Mouse (Mus musculus) MEL (cell line): ENCODE measurements around the gene Itih1. TPM values are rescaled to one million over a fixed set of nuclear protein-coding genes. Genes with fewer than 3 reads are reported as not detected.

ENCODE experiments used
- DNase-seq: peaks from one replicate; pipeline ENCODE4 v3.0.0; 2011; ENCODE audit warnings: low read depth, low spot score
- H3K27ac ChIP-seq: 2 replicates; pipeline ENCODE4 v1.5.1; 2012; ENCODE audit warnings: low read depth, mild to moderate bottlenecking, control low read depth, low read length, moderate library complexity; ENCODE audit not compliant: control insufficient read depth
- H3K27me3 ChIP-seq, 2 experiments: fragments of 150-350 bp in 1 of 2; sonication (generic) in 1 of 2; 2 replicates each; pipeline ENCODE4 v1.6.1; 2012; ENCODE audit warnings: low read length in 2 of 2, mild to moderate bottlenecking in 2 of 2, improper control_type of control experiment in 1 of 2, moderate library complexity in 1 of 2; ENCODE audit not compliant: insufficient read depth in 2 of 2, control insufficient read depth in 1 of 2
- H3K36me3 ChIP-seq, 2 experiments: 2 replicates each; pipeline ENCODE4 v1.6.1; 2012 to 2014; ENCODE audit warnings: low read length in 2 of 2, improper control_type of control experiment in 1 of 2, inconsistent platforms in 1 of 2, mild to moderate bottlenecking in 1 of 2; ENCODE audit not compliant: insufficient read depth in 2 of 2, control insufficient read depth in 1 of 2
- H3K4me1 ChIP-seq, 2 experiments: fragments of 150-350 bp in 1 of 2; sonication (generic) in 1 of 2; 2 replicates each; pipeline ENCODE4 v1.6.1; 2012; ENCODE audit warnings: low read length in 2 of 2, improper control_type of control experiment in 1 of 2, mild to moderate bottlenecking in 1 of 2; ENCODE audit not compliant: insufficient read depth in 2 of 2, control insufficient read depth in 1 of 2
- H3K4me3 ChIP-seq, 2 experiments: fragments of 150-350 bp in 1 of 2; sonication (generic) in 1 of 2; 2 replicates each; pipeline ENCODE4 v1.5.1; 2012; ENCODE audit warnings: low read depth in 2 of 2, low read length in 2 of 2, mild to moderate bottlenecking in 2 of 2, moderate library complexity in 2 of 2, control low read depth in 1 of 2, improper control_type of control experiment in 1 of 2; ENCODE audit not compliant: control insufficient read depth in 1 of 2, insufficient read depth in 1 of 2
- H3K79me2 ChIP-seq: 2 replicates; pipeline ENCODE4 v1.6.1; 2012; ENCODE audit warnings: mild to moderate bottlenecking, low read length, moderate library complexity; ENCODE audit not compliant: control insufficient read depth, poor library complexity, insufficient read depth
- H3K9ac ChIP-seq: 2 replicates; pipeline ENCODE4 v1.6.1; 2012; ENCODE audit warnings: low read depth, mild to moderate bottlenecking, control low read depth, low read length, moderate library complexity; ENCODE audit not compliant: control insufficient read depth, poor library complexity, severe bottlenecking
- H3K9me3 ChIP-seq: fragments of 150-350 bp; sonication (generic); replicated peaks from 2 replicates; pipeline ENCODE4 v1.6.1; 2012; ENCODE audit warnings: mild to moderate bottlenecking, low read length, improper control_type of control experiment, moderate library complexity; ENCODE audit not compliant: insufficient read depth
- BHLHE40 ChIP-seq: IDR thresholded peaks from 2 replicates; pipeline ENCODE4 v1.6.1; 2012; ENCODE audit warnings: low read depth, mild to moderate bottlenecking, inconsistent platforms, low read length, improper control_type of control experiment, borderline replicate concordance
- CHD1 ChIP-seq: IDR thresholded peaks from 2 replicates; pipeline ENCODE4 v1.6.1; 2012; ENCODE audit warnings: low read depth, mild to moderate bottlenecking, inconsistent platforms, low read length, improper control_type of control experiment
- CHD2 ChIP-seq: IDR thresholded peaks from 2 replicates; pipeline ENCODE4 v1.6.1; 2011; ENCODE audit warnings: low read length, improper control_type of control experiment
- CTCF ChIP-seq, 3 experiments: IDR thresholded peaks in 2 of 3; conservative IDR thresholded peaks in 1 of 3; 2 replicates each; pipeline ENCODE4 v1.5.1; 2011 to 2012; ENCODE audit warnings: low read length in 3 of 3, low read depth in 2 of 3, mild to moderate bottlenecking in 2 of 3, improper control_type of control experiment in 1 of 3, inconsistent platforms in 1 of 3, mixed read lengths in 1 of 3, moderate library complexity in 1 of 3; ENCODE audit not compliant: control insufficient read depth in 1 of 3, insufficient read depth in 1 of 3, poor library complexity in 1 of 3, severe bottlenecking in 1 of 3
- ETS1 ChIP-seq: IDR thresholded peaks from 2 replicates; pipeline ENCODE4 v1.6.1; 2012; ENCODE audit warnings: low read depth, mild to moderate bottlenecking, inconsistent platforms, low read length, improper control_type of control experiment, moderate library complexity
- GABPA ChIP-seq: IDR thresholded peaks from 2 replicates; pipeline ENCODE4 v1.6.1; 2012; ENCODE audit warnings: low read depth, mild to moderate bottlenecking, inconsistent platforms, low read length, improper control_type of control experiment, moderate library complexity
- HCFC1 ChIP-seq: IDR thresholded peaks from 2 replicates; pipeline ENCODE4 v1.6.1; 2012; ENCODE audit warnings: low read depth, mild to moderate bottlenecking, inconsistent platforms, low read length, improper control_type of control experiment, moderate library complexity
- MXI1 ChIP-seq: IDR thresholded peaks from 2 replicates; pipeline ENCODE4 v1.6.1; 2011; ENCODE audit warnings: mild to moderate bottlenecking, low read depth, low read length, improper control_type of control experiment
- POLR2A ChIP-seq, 2 experiments: IDR thresholded peaks; 2 replicates each; pipeline ENCODE4 v1.6.1; 2011 to 2012; ENCODE audit warnings: low read length in 2 of 2, mild to moderate bottlenecking in 2 of 2, control low read depth in 1 of 2, improper control_type of control experiment in 1 of 2, low read depth in 1 of 2, moderate library complexity in 1 of 2; ENCODE audit not compliant: control insufficient read depth in 1 of 2, insufficient read depth in 1 of 2, poor library complexity in 1 of 2
- POLR2AphosphoS2 ChIP-seq: IDR thresholded peaks from 2 replicates; pipeline ENCODE4 v1.6.1; 2011; ENCODE audit warnings: low read length, improper control_type of control experiment
- RAD21 ChIP-seq: IDR thresholded peaks from 2 replicates; pipeline ENCODE4 v1.6.1; 2011; ENCODE audit warnings: mild to moderate bottlenecking, low read depth, low read length, improper control_type of control experiment
- RCOR1 ChIP-seq: IDR thresholded peaks from 2 replicates; pipeline ENCODE4 v1.6.1; 2012; ENCODE audit warnings: low read depth, mild to moderate bottlenecking, inconsistent platforms, low read length, improper control_type of control experiment
- SMC3 ChIP-seq: IDR thresholded peaks from 2 replicates; pipeline ENCODE4 v1.6.1; 2011; ENCODE audit warnings: low read depth, low read length, improper control_type of control experiment
- USF1 ChIP-seq: IDR thresholded peaks from 2 replicates; pipeline ENCODE4 v1.6.1; 2014; ENCODE audit warnings: low read depth, mild to moderate bottlenecking, inconsistent platforms, low read length, improper control_type of control experiment, moderate library complexity
- ZC3H11A ChIP-seq: IDR thresholded peaks from 2 replicates; pipeline ENCODE4 v1.6.1; 2012; ENCODE audit warnings: low read depth, mild to moderate bottlenecking, inconsistent platforms, low read length, improper control_type of control experiment
- ZMIZ1 ChIP-seq: IDR thresholded peaks from 2 replicates; pipeline ENCODE4 v1.6.1; 2012; ENCODE audit warnings: low read depth, mild to moderate bottlenecking, inconsistent platforms, low read length, improper control_type of control experiment, moderate library complexity
- ZNF384 ChIP-seq: IDR thresholded peaks from 2 replicates; pipeline ENCODE4 v1.6.1; 2012; ENCODE audit warnings: low read depth, mild to moderate bottlenecking, inconsistent platforms, low read length, improper control_type of control experiment
- polyA plus RNA-seq, 2 experiments: library from polyadenylated mRNA; stranded (reverse) in 1 of 2; unstranded in 1 of 2; fragments of >175 nt in 1 of 2; fragments of >200 nt in 1 of 2; gene quantifications; 2 replicates each; pipeline versions ENCODE4 v1.2.1 to v1.2.4; 2012; ENCODE audit warnings: low replicate concordance in 2 of 2, low read depth in 1 of 2; ENCODE audit not compliant: insufficient read length in 2 of 2, insufficient read depth in 1 of 2, missing spikeins in 1 of 2
- total RNA-seq: library from RNA; depleted of rRNA; stranded (reverse); fragments of 300-350 nt; gene quantifications from 2 replicates; pipeline ENCODE4 v1.2.3, GENCODE M21; 2012

Itih1 gene
- total and polyA plus RNA-seq, 3 experiments = 0.03 TPM; not detected in 2

GRCm38 (mm10) chr14:30943860-30944674, 978 bp upstream of the Itih1 start:
- 0 out of 4 replicates have a peak, but pooled peaks cover 0 to 3% of the 10 kb centered on the region in 2 experiments for H3K4me1 ChIP-seq
- no peaks in the 10 kb centered on the region for H3K79me2 ChIP-seq
- H3K27ac ChIP-seq = no peak overlapping the region

GRCm38 (mm10) chr14:30942254-30942653, 835 bp downstream of the Itih1 start:
- H3K36me3 ChIP-seq = no peaks in the 10 kb centered on the region

More at GRCm38 (mm10) chr14:30943860-30944674, 978 bp upstream of the Itih1 start:
- Histone ChIP-seq H3K9me3 (no peaks in the 10 kb centered on the region), H3K9ac (peak overlapping the region; percentile 33; the same call in 1 of the 2 replicates), H3K36me3 (no peaks in the 10 kb centered on the region), H3K27me3 (peaks cover 0 to 4% of the 10 kb centered on the region in 2 experiments; a peak in 1 of 4 replicates), H3K4me3 (no peak overlapping the region)
- peak; percentile 74 for TF ChIP-seq RAD21
- peak; percentile 25; the same call in 1 of the 2 replicates for TF ChIP-seq ZC3H11A
- no peak for TF ChIP-seq USF1
- no peak for TF ChIP-seq BHLHE40
- TF ChIP-seq GABPA = no peak
- TF ChIP-seq ZMIZ1 = no peak
- peak; percentile 70 to 90 (median 75) for TF ChIP-seq CTCF (IDR thresholded peaks at IDR 0.05 in 2 of 3, conservative IDR thresholded peaks at IDR 0.05 in 1 of 3; ENCODE audit: control insufficient read depth in 1 of 3, insufficient read depth in 1 of 3, low read depth in 2 of 3, low read length in 3 of 3, poor library complexity in 1 of 3, severe bottlenecking in 1 of 3)
- no peak for TF ChIP-seq MXI1
- TF ChIP-seq ZNF384 = no peak
- peak; percentile 62 for TF ChIP-seq SMC3
- TF ChIP-seq ETS1 = no peak
- DNase-seq = peak; percentile 77

More at GRCm38 (mm10) chr14:30942254-30942653, 835 bp downstream of the Itih1 start:
- H3K9ac ChIP-seq = no peak overlapping the region
- no peak for DNase-seq
- TF ChIP-seq USF1 (no peak), POLR2A (IDR thresholded peaks at IDR 0.05; ENCODE audit: control insufficient read depth in 1 of 2, insufficient read depth in 1 of 2, low read depth in 1 of 2, low read length in 2 of 2, poor library complexity in 1 of 2) (no peak), RCOR1 (no peak), CHD2 (no peak), HCFC1 (no peak), POLR2AphosphoS2 (no peak), CHD1 (no peak), BHLHE40 (no peak)
- no peaks in the 10 kb centered on the region for H3K9me3 ChIP-seq
- H3K4me1 ChIP-seq = 0 out of 4 replicates have a peak, but pooled peaks cover 0 to 3% of the 10 kb centered on the region in 2 experiments
- no peaks in the 10 kb centered on the region for H3K79me2 ChIP-seq
- H3K27me3 ChIP-seq = peaks cover 1 to 4% of the 10 kb centered on the region in 2 experiments; a peak in 1 of 4 replicates
- H3K27ac ChIP-seq = no peak overlapping the region
- no peak overlapping the region for H3K4me3 ChIP-seq
